Mouse (Mus musculus): ENCODE measurements around the gene BC052040. TPM values are rescaled to one million over a fixed set of nuclear protein-coding genes. Genes with fewer than 3 reads are reported as not detected.

BC052040 gene
- total RNA-seq, 2 experiments from 2014 or later, result 7.9 to 18.7 TPM

DNA sequence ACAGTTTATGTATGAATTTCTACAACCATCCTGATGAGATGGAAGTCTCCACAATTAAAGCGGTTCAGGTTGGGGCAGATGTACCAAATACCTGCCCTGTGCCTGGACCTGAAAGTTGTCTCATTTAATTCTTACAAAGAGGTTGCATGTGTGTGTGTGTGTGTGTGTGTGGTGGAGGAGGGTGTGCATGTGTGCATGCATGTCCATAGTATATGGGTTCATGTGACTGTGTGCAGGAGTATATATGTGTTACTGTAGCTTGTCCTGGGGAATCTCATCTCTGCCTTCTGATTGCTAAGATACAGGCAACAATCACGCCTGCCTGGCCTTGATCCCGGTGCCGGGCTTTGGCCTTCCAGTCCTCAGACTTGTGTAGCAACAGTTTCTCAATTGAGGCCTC, 106.1 kb downstream of the BC052040 start:
- no peak for ATAC-seq (replicated peaks; ENCODE audit: low FRiP score, low TSS enrichment, poor library complexity, severe bottlenecking)

DNA sequence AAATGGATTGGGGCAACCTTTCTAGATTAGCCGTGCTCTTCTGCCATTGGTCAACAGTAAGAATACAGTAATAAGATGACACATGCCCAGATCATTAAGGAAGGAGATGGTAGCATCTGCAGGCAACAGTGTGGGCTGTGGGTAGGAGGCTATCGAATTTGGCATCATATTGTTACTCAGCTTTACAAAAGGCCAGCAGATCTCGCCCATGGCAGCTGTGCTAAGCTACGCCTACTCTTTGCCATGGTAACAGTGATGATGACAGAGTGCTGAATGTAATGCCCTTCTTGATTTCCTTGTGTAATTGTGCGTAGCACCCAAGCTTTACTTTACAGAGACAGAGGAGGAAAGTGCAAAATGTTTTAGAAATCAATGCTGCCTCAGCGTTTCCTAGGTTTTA, 106.8 kb downstream of the BC052040 start:
- no peak for ATAC-seq (replicated peaks; ENCODE audit: low FRiP score, low TSS enrichment, poor library complexity, severe bottlenecking)

DNA sequence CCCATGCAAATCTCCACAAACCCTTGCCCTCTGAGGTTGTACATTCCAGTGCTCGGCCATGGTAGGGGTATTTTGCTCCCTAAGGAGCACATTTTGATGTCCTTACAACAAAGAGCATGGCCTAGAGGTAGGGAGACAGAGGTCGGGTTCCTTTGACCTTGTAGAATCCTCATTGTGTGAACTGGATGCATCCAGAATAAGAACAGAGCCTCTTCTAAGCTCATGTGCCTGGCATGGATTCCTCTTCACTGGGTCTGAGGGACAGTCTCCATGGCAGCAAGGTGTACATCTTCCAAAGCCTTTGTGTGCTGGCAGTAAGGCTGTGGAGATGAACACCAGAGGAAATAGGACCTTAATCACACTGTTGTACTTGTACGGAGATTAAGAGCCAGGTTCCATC, 112.3 kb downstream of the BC052040 start:
- ATAC-seq (replicated peaks; ENCODE audit: low FRiP score, low TSS enrichment, poor library complexity, severe bottlenecking), result no peak

- no peak for ATAC-seq (replicated peaks; ENCODE audit: low FRiP score, low TSS enrichment, poor library complexity, severe bottlenecking)
Measured at GRCm38 (mm10) chr2:115694386-115694785, 112.9 kb downstream of the BC052040 start.

DNA sequence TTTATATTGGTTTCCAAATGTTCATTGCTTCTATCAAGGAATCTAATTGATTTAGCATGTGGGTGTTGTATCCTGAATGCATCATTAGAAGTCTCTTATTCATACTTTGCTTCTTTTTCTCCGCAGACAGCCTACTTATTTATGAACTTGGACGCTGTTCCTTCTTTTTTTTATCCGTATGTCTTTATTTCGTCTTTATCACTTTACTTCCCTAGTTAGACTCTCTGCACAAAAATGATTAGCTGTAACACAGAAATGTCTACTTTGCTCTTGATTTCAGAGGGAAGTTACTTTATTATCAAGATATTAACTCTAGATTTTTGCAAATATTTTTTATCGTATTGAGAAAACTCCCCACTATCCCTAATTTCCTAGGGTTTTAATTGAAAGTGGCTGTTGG, 117.5 kb downstream of the BC052040 start:
- no peak for ATAC-seq (replicated peaks; ENCODE audit: low FRiP score, low TSS enrichment, poor library complexity, severe bottlenecking)

DNA sequence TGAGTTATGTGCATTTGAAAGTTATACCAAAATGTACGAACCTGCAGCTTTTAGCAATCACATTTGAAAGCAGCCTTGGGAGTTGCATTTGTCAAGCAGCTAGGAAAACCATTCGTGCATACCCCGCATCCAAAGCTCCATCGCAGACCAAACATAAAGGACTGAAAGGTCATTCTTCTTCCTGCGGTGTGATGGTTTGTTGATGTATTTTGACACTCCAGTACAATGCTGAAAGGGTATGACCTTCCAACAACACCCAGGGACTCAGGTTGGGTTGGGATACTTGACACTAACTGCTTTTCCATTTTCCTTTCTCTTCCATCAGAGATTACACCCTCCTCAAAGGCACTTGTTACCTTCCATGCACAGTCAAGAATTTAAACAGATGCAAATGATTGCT, 121.1 kb downstream of the BC052040 start:
- no peak for ATAC-seq (replicated peaks; ENCODE audit: low FRiP score, low TSS enrichment, poor library complexity, severe bottlenecking)

- ATAC-seq (replicated peaks; ENCODE audit: low FRiP score, low TSS enrichment, poor library complexity, severe bottlenecking), result no peak
Measured at GRCm38 (mm10) chr2:115717535-115717934, 136.0 kb downstream of the BC052040 start.

- ATAC-seq (replicated peaks; ENCODE audit: low FRiP score, low TSS enrichment, poor library complexity, severe bottlenecking), result no peak
Measured at GRCm38 (mm10) chr2:115717980-115718379, 136.5 kb downstream of the BC052040 start.

DNA sequence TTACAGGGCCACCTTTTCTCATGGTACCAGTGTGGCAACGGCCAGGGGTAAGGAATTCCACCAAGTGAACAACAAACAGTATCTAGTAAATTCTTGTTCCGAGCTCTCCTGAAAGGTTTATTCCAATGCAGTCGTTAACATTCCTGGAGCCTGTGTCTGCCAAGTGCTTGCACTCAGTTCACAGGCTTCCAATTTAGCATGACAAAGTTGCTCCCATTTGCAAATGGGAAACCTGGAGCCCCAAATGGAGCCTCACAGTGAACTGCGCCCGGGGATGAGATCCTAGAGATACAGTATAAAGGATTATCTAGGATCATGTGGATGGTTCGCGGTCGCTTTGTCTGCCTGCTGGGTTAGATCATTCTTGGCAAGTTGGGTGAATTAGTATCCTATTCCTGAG, 141.9 kb downstream of the BC052040 start:
- ATAC-seq (replicated peaks; ENCODE audit: low FRiP score, low TSS enrichment, poor library complexity, severe bottlenecking), result no peak

GRCm38 (mm10) chr2:115724216-115724615, 142.7 kb downstream of the BC052040 start:
- no peak for ATAC-seq (replicated peaks; ENCODE audit: low FRiP score, low TSS enrichment, poor library complexity, severe bottlenecking)

DNA sequence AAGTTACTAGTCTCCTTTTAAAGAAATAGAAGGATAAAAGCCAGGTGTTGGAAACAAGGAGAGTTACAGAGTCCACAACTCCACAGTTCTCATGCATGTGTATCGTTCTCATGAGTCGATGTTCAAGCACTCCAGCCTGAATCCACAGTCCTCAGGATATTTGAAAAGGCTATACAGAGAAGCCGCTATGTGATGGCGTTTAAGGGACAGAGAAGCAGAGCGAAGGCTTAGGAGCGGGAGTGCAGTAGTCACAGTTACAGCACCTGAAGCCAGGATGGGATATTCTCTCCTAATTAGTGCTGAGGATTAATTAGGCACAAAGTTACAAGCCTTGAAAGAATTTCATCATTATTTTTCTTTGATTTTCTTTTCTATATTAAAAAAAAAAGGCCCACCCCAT, 143.2 kb downstream of the BC052040 start:
- no peak for ATAC-seq (replicated peaks; ENCODE audit: low FRiP score, low TSS enrichment, poor library complexity, severe bottlenecking)

GRCm38 (mm10) chr2:115725503-115725902, 144.0 kb downstream of the BC052040 start:
- no peak for ATAC-seq (replicated peaks; ENCODE audit: low FRiP score, low TSS enrichment, poor library complexity, severe bottlenecking)

DNA sequence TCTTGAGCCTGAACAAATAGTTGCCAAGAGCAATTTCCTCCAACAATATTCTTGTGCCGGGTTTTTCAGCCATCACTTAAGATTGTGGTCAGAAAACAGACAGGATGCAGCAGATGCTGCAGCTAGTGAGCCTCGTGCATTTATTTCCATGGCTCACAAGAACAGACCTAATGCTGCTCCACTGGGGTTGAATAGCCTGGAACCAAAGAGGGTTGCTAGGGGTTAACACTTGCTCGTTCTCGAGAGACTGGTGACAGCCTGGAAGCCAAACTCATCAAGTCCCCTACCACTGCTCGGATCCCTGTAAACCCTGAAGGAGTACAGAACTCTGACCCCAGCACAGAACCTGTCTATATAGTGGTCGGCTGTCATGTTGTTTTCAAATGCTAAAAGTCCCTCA, 144.4 kb downstream of the BC052040 start:
- ATAC-seq (replicated peaks; ENCODE audit: low FRiP score, low TSS enrichment, poor library complexity, severe bottlenecking), result no peak

DNA sequence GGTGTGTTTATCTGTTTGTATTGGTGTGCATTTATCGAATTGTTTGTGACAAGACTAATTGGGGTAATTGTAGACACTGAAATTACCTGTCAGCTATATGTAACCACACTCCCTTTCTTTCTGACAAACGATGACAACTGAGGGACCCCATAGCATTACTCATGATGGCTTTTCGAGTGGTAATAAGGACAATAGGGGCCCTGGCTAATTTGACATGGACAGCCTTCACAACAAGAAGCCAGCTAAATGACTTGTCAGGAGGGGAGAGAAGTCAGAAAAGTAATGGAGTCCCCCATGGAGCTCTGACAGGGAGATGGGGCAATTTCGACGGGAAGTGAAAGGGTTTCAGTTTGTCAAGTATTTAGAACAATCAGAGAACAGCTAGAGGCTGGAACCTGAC, 145.3 kb downstream of the BC052040 start:
- no peak for ATAC-seq (replicated peaks; ENCODE audit: low FRiP score, low TSS enrichment, poor library complexity, severe bottlenecking)

- no peak for ATAC-seq (replicated peaks; ENCODE audit: low FRiP score, low TSS enrichment, poor library complexity, severe bottlenecking)
Measured at GRCm38 (mm10) chr2:115728627-115729026, 147.1 kb downstream of the BC052040 start.

DNA sequence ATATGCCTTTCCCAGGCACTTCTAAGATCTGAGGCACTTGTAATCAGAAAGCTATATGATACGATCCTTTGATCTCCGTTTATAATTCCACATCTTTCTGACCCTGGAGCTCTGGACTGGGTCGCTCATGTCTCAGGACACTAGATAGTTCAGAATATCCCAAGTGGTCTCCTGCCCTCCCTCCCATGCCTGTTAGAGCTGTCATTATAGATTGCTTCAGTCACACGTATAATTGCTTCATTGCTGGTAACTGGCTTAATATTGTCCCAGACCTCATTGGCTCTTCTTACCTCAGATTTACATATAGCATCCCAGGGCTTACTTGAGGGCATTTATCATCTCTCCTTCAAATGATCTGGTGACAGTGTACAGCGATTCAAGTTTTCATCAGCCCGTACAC, 149.0 kb downstream of the BC052040 start:
- ATAC-seq (replicated peaks; ENCODE audit: low FRiP score, low TSS enrichment, poor library complexity, severe bottlenecking), result no peak

DNA sequence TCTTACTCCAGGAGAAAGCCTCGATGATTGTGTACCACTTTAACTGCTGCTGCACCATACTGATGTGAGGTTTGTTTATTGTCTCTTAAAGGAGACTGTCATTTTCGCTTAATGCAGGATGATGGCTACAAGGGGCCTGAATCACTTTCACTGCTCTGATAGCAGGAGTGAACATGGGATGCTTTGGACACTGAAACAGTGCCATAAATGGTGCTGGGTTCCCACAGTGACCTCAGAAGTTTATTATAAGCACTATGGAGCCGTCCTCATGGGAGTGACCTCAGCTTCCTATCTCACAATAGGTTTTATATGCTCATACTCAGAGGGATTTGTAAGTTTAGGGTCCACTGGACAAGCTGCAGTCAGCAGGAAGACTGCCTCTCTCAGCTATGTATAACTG, 149.7 kb downstream of the BC052040 start:
- no peak for ATAC-seq (replicated peaks; ENCODE audit: low FRiP score, low TSS enrichment, poor library complexity, severe bottlenecking)

GRCm38 (mm10) chr2:115732572-115732971, 151.1 kb downstream of the BC052040 start:
- no peak for ATAC-seq (replicated peaks; ENCODE audit: low FRiP score, low TSS enrichment, poor library complexity, severe bottlenecking)

DNA sequence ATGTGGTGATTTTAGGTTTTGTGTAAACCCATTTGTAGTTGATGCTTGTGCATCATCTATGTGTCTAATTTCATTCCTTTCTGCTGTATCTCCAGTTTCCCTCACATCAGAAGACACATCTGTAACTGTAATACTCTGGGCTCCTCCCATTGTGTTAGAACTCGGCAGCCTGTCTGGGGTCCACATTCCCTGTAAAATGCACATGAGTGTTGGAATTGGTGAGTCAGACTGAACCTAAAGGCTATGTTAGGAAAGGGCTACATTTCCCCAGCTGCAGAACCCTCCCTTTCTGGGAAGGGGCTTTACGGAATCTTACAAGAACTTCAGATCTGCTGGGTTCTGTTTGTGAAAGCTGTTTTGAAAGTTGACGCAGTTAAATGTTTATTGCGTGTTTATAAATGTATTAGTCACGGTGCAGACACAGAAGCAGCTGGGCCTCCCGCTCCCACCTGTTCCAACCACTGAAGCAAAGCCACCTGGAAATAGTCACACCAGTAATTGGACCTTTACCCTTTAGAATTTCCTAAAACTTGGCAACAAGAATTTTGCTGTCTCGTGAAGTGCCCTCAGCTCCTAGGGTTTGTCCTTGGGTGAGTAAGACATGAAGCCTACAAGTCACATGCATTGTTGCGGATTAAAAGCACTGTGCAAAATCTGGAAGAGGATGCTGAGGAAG, 151.6 kb downstream of the BC052040 start:
- ATAC-seq (replicated peaks; ENCODE audit: low FRiP score, low TSS enrichment, poor library complexity, severe bottlenecking), result no peak

DNA sequence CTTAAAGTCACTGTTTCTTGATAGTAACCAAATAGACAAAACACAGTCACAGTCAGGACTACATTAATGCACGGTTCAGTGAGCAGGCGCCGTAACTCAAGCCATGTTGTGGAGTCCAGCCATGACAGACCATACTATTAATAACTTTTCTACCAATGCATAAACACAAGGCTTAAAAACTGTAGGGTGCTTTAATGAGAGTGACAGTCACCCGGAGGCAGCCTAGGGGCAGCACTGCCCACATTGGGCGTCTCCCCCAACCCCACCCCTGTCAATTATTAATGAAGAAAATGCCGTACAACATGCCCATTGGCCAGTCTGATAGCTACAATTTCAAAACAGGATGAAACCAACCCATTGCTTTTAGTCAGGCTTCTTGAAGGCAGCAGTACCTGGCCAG, 153.3 kb downstream of the BC052040 start:
- ATAC-seq (replicated peaks; ENCODE audit: low FRiP score, low TSS enrichment, poor library complexity, severe bottlenecking), result no peak

DNA sequence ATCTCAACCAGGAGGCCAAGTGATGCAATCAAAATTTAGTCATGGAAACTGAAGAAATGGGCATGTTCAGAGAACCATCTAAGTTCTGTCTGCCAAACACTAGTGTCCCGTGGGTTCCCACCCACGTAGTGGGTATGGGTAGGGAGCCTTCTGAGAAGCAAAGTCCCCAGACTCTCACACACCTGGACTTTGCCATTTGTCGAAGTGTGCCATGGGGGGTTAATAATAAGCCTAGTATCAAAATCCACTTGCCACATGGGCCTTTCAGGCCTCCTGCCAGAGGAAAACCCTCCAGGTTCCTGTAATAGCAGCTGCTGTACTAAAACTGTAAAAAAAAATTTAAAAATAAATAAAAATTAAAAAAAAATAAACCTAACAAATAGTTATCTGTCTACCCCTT, 154.9 kb downstream of the BC052040 start:
- ATAC-seq (replicated peaks; ENCODE audit: low FRiP score, low TSS enrichment, poor library complexity, severe bottlenecking), result no peak

DNA sequence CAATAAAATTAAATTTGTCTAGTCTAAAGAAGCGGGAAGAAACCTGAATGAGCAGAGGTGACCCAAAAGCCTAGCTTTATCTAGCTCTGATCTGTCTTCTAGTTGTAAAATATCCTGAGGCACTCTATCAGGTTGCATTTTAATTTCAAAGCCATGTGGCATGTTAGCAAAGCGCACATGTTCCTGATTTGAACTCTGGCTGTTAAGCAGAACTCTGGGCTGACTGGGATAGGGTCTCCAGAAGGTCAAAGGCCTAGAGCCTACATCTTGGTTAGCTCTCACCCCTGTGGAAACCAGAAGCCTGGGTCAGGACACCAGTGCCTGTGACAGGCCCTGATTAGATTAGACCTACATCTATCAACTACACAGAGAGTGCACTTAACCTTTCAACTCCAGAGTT, 156.4 kb downstream of the BC052040 start:
- no peak for ATAC-seq (replicated peaks; ENCODE audit: low FRiP score, low TSS enrichment, poor library complexity, severe bottlenecking)
